Mouse (Mus musculus) 3134 (cell line): ENCODE measurements around the gene Polr1b.

Experiments used
- DNase-seq: peaks from one replicate; pipeline ENCODE4 v3.0.0-alpha.2; 2011; ENCODE audit warnings: low spot score; ENCODE audit not compliant: insufficient read length; ENCODE audit errors: extremely low read depth

Gene Polr1b

DNA sequence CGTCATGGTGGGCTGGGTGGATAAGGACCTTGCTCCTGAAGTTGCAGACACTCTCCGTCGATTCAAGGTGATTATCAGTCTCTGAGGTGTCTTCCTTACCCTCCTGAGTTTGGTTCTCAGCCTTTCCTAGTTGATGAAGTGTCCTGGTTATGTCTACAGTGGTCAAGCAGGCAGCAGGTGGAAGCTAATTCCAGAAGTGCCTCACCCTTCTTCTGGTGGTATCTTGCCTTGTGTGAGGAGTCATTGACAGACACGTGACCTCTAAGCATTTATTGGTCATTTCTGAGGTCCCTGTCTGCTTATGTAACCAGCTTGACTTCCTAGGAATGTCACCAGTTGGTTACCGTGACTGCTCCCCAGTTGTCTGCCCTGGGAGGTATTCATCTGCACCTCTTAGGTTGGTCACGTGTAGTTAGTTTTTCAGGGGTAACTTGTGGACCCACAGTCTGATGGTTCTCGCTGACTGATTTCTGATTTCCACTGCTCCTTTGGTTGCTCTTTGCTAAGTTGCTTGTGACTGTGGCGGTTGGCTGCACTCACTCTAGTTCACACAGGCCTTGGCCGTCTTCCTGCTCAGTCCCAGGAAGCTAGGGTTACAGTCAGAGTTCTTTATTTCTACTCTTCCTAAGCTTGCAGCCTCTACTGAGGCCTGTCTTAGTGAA, 15.0 kb downstream of the Polr1b start:
- no peak for DNase-seq

GRCm38 (mm10) chr2:129116368-129116739, 15.6 kb downstream of the Polr1b start:
- no peak for DNase-seq

- no peak for DNase-seq
Observed at GRCm38 (mm10) chr2:129118061-129118460, 17.3 kb downstream of the Polr1b start.

DNA sequence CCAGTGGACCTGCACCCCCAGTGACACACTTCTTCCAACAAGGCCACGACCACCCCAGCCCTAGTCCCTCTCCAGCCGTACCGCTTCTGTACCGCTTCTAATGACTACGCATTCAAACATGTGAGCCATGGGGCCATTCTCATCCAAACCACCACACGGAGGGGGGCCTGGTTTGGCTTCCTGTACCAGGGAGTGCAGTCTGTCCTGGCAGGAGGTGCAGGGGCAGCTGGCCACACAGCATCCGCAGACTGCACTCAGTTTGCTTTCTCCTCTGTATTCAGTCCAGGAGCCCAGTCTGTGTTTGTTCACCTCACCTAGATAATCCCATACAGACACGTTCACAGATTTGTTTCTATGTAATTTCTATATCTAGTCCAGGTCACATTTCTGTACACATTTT, 21.2 kb downstream of the Polr1b start:
- DNase-seq = no peak

DNA sequence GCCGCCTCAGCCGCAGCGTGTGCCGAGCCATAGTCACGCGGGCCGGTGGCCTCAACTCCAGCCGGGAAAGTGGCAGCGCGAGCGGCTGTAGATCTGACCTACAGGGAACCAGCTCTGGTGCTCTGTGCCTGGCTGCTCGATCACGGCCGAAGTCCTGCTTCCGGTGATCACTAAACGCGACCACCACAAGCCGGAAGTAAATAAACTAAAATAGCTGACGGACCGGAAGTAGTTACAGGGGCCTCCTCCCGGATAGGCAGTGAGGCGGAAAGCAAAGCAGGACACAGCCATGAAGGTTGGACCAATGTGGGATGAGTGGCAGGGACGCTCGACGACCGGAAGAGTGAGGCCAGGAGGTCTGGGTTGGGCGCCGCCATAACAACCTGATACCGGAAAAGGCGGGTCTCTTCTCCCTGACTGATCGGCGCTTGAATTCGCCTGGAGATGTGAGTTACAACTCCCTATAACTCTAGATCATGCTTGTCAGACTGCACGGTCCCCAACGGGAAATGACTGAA, 28.7 kb downstream of the Polr1b start, which contains the start of gene Chchd5:
TSS of gene Chchd5 (plus strand) at position 289 of the 518 bp plus-strand sequence.
- DNase-seq = peak; percentile 92

DNA sequence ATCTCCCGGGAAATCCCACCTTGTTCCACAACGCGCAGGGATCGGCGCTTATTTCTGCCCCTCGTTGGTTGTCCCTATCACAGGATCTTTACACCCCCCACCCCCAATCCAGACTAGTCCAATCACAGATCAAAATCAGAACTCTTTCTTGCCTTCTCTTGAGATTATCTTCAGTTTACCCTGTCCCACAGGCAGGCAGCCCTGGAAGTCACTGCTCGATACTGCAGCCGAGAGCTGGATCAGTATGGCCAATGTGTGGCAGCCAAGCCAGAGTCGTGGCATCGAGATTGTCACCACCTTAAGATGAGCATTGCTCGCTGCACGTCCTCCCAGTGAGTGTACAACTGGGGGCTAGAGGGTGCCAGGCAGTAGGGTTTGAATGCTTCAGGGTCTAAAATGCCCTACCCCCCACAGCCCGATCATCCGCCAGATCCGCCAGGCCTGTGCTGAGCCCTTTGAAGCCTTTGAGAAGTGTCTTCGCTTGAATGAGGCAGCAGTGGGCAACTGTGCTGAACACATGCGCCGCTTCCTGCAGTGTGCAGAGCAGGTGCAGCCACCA, 29.3 kb downstream of the Polr1b start:
- DNase-seq = peak; percentile 45

- DNase-seq = no peak
Observed at GRCm38 (mm10) chr2:129130776-129131175, 30.0 kb downstream of the Polr1b start.

DNA sequence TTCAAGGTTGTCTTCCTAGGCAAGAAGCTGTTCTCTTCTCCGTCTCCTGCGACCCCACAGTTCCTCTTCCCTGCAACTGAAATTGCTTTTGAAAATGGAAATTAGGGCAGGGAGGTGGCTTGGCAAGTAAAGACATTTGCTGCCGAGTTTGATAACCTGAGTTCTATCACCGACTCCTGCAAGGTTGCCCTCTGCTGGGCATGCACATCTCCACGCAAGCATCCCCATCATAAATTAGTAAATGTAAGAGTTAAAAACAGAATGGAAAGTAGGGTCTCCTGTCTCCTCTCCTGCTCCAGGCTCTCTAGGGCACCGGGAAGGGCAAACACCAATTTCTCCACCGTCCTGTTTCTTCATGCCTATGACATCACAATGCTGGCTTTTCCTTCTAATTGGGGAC, 31.4 kb downstream of the Polr1b start:
- no peak for DNase-seq

GRCm38 (mm10) chr2:129133006-129133805, 32.4 kb downstream of the Polr1b start:
- DNase-seq = peak; percentile 57

DNA sequence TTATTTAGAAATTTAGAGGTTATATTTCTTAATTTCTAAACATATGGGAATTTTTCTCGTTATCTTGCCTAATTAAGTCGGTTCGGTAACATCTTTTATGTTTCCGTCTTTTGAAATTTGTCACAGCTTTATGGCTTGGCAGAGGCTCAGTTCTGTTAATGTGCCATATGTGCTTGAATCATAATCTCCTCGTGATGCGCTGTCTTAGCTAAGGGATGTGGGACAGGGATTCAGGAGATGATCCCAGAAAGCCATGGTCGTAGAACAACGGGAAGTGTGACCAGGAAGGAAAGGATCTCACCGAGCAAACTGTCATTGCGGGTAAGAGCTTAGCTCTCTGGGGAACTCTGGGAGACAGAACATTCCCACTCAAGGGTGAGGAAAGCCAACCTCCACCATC, 39.1 kb downstream of the Polr1b start:
- no peak for DNase-seq

GRCm38 (mm10) chr2:129148836-129149235, 48.0 kb downstream of the Polr1b start:
- no peak for DNase-seq

DNA sequence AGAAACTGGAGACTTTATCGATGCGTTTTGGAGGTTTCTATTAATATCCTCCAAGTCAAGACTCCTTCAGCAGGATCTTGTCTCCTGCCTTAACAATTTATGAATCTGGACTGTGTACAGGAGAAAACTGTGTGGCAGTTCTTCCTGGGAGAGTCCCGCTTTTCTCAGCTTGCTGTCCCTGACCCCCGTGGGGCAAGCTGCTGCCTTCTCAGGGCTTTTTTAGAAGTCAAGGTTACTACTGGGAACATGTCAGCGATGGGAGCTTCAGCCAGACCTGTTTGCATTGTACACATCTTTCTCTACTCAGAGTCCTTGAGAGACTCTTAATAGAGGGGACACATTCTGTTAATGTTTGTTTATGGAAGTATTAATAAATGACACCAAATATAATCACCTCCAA, 49.6 kb downstream of the Polr1b start:
- DNase-seq = no peak

GRCm38 (mm10) chr2:129151111-129151510, 50.3 kb downstream of the Polr1b start:
- no peak for DNase-seq

DNA sequence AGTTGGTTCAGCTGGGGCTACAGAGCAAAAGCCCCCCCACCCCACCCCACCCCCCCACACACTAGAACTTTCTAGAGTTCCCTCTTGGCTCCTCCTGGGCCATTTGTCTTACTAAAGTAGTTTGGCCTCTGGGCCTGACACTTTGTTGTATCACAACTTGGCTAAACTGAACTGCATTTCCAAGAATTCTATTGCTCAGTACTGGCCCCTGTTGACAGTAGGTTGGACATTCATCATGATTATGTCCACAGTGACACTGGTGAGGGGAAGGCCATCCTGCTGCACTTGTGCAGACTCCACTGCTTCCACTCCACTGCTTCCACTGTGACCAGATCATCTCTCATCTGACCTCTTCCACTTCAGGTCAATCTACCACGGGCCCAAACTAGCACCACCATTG, 52.0 kb downstream of the Polr1b start:
- no peak for DNase-seq

GRCm38 (mm10) chr2:129164815-129165214, 64.0 kb downstream of the Polr1b start:
- DNase-seq = no peak

DNA sequence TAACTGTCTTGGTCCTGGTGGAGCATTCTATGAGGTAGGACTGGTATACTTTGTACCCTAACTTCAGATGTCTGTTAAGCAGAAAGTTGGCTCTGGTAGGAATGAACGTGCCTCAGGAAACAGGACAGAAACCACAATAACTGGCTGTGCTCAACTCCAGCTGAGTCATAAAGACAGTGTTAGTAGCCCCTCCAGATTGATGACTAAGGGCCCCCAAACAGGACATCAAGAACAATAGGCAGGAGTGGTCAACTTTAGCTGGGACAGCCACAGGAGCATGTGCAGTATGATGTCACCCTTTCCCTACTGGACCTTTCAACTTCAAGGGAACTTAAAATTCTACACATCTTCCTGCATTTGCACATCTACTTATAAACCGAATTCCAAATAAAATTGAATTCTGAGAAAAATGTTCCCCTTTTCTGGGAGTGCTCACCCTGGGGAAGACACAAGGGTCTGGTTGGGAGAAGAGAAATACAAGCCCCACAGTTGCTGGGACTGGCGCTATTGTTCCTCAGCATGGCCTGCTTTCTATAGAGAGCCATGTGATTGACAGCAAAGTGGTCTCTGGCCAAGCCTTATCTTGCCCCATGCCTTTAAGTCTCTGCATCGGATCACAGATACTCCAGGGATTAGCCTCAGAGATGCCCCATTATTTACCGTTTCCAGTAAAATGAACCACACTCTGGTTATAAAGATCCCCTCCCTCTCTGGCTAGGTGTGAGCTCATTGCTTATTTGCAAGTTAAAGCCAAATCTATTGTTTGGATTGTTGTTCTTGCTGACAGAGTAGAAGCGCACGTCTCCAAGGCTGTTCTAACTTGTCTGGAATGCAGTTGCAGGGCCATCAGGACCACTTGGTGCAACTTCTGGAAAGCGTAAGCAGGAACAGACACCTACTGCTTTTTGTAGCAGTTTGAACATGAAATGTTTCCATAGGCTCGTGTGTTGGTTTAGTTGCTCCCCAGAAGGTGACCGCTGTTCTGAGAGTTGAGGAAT, 66.0 kb downstream of the Polr1b start:
- no peak for DNase-seq

DNA sequence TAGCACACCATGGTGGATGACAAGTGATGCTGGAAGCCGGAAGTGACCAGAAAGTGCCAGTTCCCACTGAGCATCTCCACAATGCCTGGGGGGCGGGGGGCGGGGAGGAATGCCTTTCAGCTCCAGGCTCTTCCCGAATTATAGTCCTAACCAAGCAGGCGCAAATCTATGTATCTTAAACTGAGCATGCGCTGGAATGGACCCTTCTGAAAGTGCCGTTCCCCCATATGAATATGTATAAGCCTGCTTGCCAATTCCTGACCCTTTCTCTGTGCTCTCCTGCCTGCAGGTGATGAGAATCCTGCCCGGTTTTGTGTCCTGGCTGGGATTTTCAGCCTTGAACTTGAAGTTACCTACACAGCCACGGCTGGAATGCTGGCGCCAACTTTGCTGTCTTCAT, 72.6 kb downstream of the Polr1b start:
- no peak for DNase-seq

DNA sequence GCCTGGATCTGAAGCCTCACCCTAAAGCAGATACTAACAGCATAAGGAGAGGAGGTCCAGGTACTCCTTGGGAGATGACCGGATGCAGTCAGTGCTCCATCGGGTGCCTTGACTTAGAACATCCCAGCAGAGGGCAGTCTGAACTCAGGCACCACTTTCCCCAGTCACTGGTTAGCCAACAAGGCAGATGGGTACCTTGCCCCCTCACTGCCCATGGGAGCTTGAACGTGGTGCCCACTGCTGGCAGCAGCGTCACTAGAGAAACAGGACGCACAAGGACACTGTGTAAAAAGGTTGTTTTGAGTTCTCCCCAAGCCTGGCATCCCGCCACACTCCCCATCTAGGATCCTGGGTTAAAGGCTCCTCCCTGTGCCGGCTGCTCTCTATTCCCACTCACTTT, 73.7 kb downstream of the Polr1b start:
- DNase-seq = peak; percentile 42

GRCm38 (mm10) chr2:129175636-129176035, 74.8 kb downstream of the Polr1b start:
- DNase-seq = peak; percentile 50
